Mouse (Mus musculus) activated CD4-positive, CD25-positive, alpha-beta regulatory T cell, adult 9 weeks (primary cell): ENCODE measurements around the gene Sult2a3. TPM values are rescaled to one million over a fixed set of nuclear protein-coding genes. Genes with fewer than 3 reads are reported as not detected.

Experiments used
- polyA plus RNA-seq: library from polyadenylated mRNA; unstranded; fragments of 100-300 nt; shearing (Covaris generic); gene quantifications from one replicate; pipeline ENCODE4 v1.2.1, GENCODE M21; 2017

Sult2a3 gene
- not detected for polyA plus RNA-seq

GRCm38 (mm10) chr7:14122944-14123343 is at the start of gene Sult2a3:
Gene Sult2a3, minus strand, starts transcription at chr7:14123044.

Other genes with a start within 250 kb of the Sult2a3 start
- not detected for gene Sult2a4, start 133.4 kb downstream of the Sult2a3 start, polyA plus RNA-seq
- not detected for gene Sult2a6, start 131.8 kb upstream of the Sult2a3 start, polyA plus RNA-seq
- gene Obox8, start 210.5 kb upstream of the Sult2a3 start, polyA plus RNA-seq, result not detected